1 mouse cellular context compared by ENCODE assay signal in genomic region chr17:34032806-34033205, GRCm38 (mm10).
TF ChIP-seq lines count a peak whose summit lies in the region.

No protein-coding gene starts in this region.

TF ChIP-seq in MEL, 35 proteins besides CTCF, POLR2A, EP300 and RAD21:
- TF ChIP-seq HCFC1 (IDR thresholded peaks at IDR 0.05; ENCODE audit: low read depth, low read length) (0 out of 2 replicates have a peak, but pooled peaks have one; percentile 51), MAZ (IDR thresholded peaks at IDR 0.05; ENCODE audit: low read depth, low read length) (peak; percentile 61; the same call in 1 of the 2 replicates), MEF2A (IDR thresholded peaks at IDR 0.05; ENCODE audit: extremely low read depth, insufficient replicate concordance, low read depth, low read length, poor library complexity, severe bottlenecking) (no peak), USF2 (IDR thresholded peaks at IDR 0.05; ENCODE audit: borderline replicate concordance in 1 of 2, insufficient read depth in 1 of 2, low read depth in 1 of 2, low read length in 2 of 2) (no peak), SIN3A (IDR thresholded peaks at IDR 0.05; ENCODE audit: low read length) (0 out of 2 replicates have a peak, but pooled peaks have one; percentile 28), ZMIZ1 (IDR thresholded peaks at IDR 0.05; ENCODE audit: low read depth, low read length) (peak; percentile 51; the same call in 1 of the 2 replicates), ETS1 (IDR thresholded peaks at IDR 0.05; ENCODE audit: low read depth, low read length) (peak; percentile 40; the same call in 1 of the 2 replicates), BHLHE40 (IDR thresholded peaks at IDR 0.05; ENCODE audit: borderline replicate concordance, low read depth, low read length) (no peak), RCOR1 (IDR thresholded peaks at IDR 0.05; ENCODE audit: low read depth, low read length) (0 out of 2 replicates have a peak, but pooled peaks have one; percentile 26)
